Mouse (Mus musculus): ENCODE measurements around the gene Dpm2.

The Dpm2 gene

DNA sequence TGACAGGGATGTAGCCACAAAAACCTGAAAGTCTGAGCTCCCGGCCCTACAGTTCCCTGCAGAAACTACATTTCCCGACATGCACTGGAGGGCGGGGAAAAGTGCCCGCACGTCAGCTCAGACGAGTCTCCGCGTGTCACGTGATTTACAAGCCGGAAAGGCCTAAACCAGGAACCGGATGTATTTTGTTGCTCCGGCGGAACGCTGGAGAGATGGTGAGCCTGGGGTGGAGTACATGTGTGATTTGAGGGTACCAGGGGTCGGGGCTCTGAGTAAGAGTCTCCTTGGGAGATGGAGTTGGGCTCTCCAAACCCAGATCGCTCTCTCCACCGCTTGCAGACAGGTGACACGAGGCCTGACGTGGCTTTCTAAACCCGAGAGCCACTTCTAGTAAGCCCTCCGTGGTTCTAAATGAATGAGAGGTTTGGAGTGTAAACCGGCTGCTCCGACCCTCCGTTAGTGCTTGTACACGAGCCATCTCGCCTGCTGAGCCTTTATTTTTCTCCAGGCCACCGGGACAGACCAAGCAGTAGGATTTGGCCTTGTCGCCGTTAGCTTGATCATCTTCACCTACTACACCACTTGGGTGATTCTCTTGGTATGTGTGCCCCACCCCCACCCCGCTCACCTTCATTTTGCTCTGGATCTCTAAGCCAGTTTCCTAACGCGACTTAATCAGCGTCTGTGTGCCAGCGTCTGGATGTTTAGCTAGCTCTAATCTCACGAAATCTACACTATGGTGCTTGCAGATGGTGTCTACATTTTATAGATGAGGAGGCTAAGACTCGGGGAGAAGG lies at the start of gene Dpm2:
Gene Dpm2 (plus strand): TSS at position 161 of the 797 bp plus-strand sequence.
- peak; percentile 82 for DNase-seq (ENCODE audit: low spot score)

DNA sequence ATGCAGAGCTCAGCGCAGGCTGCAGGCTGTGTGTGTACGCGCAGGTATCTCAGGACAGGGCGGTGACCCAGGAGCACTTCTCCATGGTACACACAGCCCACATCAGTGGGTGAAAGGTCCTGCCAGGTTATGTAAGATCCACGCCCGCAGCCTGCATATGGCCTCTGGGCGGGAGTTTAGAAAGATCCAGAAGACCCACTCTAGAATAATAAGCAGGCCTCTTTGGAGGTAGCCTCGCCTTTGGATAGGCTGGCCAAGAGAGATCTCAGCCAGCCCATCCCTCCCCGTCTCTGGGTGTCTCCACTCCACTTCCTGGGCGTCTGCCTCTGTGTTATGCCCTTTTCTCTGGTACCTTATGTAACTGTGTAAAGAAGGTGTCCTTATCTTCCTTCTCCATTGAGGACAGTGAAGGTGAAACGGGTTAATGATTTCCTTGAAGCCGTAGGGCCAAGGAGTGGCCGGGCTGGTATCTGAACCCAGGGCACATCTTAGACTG lies 46.1 kb upstream of the Dpm2 start:
- no peak for DNase-seq (ENCODE audit: low spot score)

DNA sequence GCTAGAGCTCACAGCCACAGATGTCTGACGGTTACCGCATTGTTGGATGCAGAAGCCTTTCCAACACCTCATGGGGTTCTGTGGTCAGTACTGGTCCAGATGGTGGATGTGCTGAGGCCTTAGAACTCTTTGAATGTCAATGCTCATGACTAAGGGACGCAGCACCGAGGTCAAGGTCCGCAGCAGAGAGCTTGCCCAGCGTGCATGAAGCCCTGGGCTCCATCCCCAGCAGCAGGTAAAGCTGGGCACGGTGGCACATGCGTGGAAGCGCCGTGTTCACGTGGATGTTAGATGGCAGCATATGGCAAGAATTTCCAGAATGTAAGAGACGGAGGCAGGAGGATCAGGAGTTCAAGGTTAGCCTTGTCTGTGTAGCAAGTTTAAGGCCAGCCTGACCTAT lies 44.8 kb upstream of the Dpm2 start:
- no peak for DNase-seq (ENCODE audit: low spot score)

DNA sequence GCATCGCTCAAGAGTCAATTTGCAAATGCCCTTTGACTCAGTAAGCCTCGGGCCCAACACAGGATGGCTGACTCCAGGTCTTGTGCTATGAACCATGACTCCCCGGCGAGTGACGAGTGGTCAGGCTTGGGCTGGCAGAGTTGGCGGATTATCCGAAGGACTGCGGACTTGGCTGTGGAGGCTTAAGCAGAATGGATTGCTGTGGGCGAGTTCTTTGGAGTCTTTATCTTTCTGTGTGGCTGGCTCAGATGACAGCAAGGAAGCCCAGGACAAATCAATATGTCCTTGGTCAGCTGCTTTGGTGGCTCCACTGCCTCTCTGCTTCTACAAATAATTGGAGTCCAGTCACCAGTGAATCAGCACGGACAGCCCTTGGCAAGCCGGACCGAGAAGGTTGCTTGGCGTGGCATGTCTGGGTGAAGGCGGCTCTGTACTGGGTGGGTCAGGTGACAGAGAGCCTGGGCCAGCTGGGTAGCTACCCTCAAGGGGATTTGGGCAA lies 43.1 kb upstream of the Dpm2 start:
- DNase-seq (ENCODE audit: low spot score) = no peak

DNA sequence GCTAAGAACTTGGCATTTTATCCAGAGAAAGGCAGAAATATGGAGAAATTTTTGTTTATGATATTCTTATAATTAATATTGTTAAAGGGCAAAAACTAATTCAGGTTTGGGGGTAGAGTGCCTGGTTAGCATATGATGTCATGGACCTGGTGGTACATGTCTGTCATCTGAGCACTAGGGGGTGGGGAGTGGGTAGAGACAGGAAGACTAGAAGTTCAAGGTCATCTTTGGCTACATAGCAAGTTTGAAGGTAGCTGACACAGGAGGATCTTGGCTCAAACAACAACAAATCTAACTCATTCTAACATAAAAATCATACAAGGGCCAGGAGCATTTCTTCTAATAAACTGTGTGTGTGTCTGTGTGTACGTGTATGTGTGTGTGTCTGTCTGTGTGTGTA lies 42.3 kb upstream of the Dpm2 start:
- DNase-seq (ENCODE audit: low spot score) = no peak

DNA sequence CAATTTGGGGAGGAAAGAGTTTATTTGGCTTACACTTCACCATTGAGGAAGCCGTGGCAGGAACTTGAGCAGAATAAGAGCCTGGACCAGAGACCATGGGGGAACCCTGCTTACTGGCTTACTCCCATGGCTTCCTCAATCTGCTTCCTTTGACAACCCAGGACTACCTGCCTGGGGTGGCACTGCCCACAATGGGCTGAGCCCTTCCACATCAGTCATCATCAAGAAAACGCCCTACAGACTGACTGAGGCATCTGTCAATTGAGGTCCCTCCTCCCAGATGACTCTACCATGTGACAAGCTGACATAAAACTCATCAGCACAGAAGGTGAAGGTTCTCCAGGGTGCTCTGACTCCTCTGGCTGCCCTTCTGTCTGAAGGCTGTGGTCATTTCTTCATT lies 40.2 kb upstream of the Dpm2 start:
- no peak for DNase-seq (ENCODE audit: low spot score)

DNA sequence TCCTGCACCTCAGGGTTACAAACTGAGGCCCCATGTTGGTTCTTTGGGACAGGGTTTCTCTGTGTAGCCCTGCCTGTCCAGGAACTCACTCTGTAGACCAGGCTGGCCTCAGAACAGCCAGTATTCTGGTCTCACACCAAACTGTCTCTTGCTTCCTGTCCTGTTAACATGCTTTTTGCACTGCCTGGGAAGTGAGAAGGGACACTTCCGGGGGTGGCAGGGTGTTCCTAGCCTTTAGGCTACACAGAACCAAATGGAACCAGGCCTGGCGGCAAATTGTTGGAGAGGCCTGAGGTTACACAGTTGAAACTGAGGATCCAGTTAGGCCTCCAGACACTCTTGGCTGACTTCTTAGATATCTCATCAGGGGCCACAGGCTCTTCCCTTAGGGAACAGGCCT lies 37.5 kb upstream of the Dpm2 start:
- DNase-seq (ENCODE audit: low spot score) = no peak

DNA sequence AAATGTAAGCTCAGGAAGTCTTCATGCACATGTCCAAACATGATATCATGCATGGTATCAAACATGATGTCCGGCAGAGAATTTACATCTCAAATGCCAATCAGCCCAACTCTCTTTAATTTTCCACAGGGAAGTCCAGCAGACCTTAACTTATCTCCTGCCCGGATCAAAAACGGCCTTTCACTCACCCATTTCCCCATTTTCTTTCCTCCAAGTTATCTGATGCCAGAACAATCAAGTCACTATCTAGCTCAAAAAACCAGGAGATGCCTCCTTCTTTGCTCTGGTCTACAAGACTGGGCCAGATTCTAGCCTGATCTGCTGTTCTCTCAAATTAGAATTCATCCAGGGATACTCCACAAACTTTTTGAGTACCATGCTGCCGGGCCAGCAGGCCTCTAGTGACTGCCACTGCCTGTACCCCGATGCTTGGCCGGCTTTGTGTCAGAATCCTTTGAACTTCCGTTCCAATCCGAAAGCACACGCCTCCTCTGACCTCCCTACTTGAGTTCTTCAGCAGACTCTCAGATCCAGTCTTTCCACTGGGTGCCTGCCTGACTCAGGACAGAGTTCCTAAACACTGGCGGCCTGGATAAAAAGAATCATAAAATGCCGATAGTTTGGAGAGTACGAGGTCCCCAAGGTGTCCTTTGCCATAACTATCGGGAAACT lies 36.5 kb upstream of the Dpm2 start:
- no peak for DNase-seq (ENCODE audit: low spot score)

DNA sequence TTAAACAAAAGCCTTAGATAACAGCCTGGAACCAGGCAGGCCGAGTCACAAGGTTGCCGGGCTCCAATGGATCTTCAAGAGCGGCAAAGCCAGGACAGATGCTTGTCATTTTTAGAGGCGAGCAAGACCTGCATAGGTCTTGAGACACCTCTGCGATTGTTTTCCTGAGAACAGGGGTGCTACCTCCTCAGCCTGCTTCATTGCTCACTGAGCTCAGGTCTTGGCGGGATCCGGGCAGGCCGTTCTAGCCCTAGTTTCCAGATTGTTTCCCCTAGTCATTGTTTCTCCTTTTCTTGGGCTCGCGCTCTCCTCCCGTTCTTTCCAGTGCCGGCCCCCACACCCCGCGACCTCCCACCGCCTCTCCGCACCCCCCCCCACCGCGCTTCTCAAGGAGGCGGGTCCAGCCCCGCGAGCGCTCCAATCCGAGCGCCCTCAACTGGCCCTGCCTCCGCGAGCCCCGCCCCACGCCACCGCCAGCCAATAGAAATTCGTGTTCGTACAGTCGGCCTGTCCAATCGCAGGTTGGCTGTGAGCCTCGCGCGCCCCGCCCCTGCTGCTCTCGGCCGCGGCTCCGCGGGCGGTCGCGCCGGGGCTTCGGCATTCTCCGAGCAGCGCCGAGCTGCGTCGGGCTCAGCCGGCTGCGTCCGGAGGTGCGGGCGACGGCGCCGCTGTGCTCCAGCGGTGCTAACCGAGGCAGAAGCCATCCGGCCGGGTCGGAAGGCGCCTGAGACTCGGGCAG lies 35.8 kb upstream of the Dpm2 start, which contains the start of gene Fam102a:
Gene Fam102a (plus strand): TSS at position 600 of the 739 bp plus-strand sequence.
- DNase-seq (ENCODE audit: low spot score) = peak; percentile 94

DNA sequence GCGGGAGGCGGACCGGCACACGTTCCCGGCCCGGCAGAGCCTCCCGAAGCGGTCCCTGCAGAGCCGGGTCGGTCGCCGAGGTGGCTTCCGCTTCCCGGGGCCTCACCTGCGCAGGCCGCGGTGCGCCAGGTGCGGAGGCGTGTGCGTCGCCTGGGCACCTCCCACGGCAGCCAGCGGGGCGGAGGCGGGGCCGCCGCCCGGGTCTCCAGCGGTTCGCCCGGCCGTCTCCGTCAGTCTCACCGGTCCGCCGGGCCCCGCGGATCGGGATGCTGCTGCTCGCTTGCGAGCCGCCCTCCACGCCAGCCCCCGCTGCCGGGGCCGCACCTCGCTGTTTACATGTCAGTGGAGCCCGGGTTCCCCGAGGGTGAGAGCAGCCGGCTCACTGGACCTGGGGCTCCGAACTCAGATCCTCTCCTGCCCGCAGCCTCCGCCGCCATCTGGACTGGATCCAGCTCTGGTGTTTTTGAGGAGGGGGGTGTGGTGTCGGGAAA lies 35.1 kb upstream of the Dpm2 start:
- DNase-seq (ENCODE audit: low spot score) = no peak

DNA sequence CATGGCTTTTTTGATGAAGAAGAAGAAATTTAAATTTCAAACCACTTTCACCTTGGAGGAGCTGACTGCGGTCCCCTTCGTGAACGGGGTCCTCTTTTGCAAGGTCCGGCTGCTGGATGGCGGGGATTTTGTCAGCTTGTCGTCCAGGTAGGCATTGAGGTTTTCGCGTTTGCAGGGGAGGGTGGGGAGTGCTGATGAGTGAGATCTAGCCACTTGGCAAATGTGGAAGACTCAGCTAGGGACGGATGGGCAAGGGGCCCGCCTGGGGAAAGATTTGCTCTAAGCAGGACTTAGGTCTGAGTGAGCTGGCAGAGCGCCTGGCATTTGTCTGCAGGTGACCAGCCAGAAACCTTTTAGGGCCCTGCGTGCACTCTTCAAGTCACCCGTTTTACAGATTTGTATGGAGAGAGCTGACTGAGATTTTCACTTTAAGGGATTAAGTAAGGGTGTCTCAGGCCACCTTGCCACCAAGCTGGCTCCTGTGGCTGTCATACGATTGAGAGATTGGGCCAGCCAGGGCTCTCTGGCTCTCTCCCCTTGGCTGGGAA lies 34.5 kb upstream of the Dpm2 start:
- no peak for DNase-seq (ENCODE audit: low spot score)

DNA sequence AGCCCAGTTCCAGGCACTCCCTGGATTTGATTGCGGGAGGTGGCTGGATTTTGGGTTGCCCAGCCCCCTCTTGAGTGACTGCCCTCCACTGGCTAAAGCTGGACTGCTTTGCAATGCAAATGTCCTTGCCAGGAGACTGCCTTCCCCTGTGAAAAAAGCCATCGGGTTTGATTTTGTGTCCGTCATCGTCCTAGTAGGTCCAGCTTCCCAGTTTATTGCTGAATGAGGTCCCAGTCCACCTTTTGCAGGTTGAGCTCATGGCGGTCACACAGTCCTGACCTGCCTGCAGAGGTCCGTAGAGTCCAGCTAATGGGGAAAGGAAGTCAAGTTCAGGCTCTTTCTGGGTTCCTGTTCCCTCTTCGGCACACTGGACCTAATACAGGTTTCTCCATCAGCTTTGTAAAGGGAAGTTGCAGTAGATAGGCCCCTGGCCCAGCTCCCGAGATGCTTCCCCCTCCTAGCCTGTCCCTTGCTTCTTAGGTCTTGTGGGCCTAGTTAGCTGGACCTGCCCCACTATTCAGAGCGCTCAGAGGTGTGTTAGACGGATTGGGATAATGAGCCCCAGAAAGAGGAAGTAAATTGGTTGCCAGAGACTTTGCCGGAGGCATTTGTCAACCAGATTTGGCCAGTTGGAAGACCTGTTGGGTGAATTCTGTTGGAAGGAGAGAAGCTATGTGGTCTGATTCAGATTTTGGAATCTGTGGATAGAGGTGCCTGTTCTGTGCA lies 33.9 kb upstream of the Dpm2 start:
- no peak for DNase-seq (ENCODE audit: low spot score)

DNA sequence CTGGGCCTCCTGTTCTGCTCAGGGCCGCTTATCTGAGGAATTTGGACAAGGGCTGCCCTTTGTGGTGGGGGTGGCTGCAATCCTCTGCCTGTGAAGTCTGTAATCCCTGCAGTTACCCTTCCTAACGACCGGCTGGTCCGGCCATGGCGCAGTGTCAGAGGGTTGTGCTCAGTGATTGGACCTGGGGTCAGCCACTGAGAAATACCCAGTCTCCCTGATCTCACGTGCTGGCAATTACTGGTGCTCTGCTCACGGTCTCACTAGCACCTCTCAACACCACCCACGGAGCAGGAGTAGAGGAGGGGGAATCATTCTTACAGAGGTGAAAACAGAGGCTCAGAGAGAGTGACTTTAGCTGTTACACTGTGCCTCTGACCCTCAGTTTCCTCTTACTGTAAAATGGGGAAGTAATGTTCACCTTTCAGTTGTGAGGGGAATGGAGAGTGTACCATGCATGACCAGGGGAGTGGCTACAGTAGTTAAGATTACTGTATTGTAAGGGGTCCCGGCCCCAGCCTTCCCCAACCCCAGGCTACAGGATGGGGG lies 33.2 kb upstream of the Dpm2 start:
- no peak for DNase-seq (ENCODE audit: low spot score)

DNA sequence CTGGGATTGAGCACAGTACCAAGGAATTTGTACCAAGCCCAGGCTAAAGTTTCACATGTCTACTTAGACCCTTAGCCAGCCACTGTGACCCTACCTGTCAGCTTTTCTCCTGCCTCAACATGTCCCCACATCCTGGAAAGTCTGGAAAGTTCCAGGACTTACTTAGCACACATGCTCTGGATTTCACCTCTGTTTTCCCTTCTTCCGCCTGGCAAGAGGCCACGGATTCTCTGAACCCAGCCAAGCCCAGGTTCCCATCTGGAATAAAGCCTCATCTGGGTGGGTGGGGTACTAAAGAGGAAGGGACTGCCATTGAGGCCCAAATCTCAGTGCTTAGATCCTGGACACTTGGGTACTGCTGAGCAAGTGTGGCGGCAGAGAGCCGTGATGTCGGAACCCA lies 32.7 kb upstream of the Dpm2 start:
- DNase-seq (ENCODE audit: low spot score) = no peak

DNA sequence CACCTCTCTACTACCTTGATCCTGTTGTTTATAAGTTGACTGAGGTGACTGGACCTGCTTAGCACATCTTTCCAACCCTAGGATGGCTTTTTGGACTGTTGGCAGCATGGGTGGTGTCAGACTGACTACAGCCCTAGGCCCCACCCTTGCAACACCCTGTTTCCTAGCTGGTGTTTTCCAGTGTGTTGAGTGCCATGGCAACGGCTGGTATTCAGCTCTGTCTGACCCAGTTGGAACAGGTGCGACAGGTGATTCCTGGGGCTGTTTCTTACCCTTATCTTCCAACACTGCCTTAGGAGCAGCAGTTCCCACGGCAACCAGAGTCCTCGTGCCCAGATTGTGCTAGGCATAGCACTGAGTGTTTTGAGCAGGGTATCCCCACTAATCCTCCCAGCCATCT lies 32.2 kb upstream of the Dpm2 start:
- no peak for DNase-seq (ENCODE audit: low spot score)

DNA sequence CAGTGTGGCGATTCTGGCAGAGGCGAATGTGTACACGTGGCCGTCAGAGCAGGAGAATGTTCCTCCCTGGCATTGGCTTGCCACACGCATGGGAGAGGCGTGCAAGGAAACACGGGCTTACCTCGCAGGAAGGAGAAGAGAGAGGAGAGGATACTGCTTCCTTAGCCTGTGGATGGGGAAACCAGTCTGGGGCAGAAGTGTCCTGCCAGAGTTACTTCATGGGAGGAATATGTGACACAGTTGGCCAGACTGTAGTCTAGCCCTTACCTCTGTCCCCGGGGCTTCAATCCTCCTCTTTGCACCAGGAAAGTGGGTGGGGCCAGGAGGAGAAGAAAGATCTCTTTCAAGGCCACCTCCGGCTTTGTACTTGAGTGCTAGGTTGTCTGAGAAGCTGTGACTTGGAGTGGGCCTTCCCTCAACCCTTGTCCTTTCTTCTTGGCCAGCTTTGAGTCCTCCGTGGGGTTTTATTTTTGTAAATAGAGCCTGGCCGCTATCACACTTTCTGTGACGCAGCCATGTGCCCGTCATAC lies 31.1 kb upstream of the Dpm2 start:
- DNase-seq (ENCODE audit: low spot score) = no peak

DNA sequence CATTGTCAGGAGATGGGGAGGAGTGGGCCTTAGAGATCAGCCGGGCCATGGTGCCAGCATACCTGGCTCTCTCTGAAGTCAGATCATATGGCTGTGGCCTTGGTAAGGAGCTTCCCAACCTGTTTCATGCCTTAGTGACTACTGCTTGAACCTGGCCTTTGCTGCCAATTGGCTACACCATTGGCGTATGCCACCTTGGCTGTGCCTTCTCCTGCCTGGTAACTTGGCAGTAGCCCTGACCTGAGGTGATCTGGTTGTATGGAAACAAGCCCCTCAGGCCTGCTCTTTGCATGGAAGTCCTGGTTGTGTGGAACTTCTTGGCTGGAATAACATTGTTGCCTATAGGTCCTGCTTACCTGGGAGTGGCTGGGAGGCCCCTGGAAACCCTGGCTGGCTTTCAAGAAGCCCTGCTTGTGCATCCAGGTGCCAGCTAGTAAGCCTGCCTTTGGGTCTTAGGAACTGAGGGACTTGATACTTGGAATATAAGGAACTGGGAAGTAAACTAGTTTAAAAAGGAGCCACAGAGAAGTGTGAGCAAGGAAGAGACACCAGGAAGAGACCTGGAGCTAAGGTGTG lies 29.2 kb upstream of the Dpm2 start:
- no peak for DNase-seq (ENCODE audit: low spot score)

DNA sequence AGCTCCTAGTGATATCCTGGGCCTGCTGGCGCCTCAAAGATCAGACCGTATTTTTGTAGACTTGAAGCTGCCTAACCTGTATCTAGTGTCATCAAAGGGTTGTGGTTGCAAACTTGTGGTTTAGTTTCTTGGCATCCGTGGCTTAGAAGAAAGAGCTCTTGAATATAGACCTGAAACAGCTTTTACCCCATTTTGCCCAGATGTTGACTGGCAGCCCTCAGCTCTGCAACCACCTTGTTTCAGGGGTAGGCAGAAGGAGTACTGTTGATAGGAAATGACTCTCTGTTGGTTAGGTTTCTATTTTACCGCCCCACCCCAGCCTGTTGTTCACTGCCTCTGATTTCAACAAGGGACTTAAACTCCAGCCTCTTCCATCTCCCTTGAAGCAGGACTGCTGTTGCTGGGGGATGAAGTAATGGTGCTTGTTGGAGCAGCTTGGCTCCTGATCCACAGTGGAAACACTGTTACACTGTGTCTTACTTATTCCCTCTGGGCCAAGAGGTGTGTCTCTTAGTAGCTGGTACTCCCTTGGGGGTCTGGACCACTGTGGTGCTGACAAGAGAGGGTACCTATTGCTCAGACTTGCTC lies 28.6 kb upstream of the Dpm2 start:
- DNase-seq (ENCODE audit: low spot score) = no peak

DNA sequence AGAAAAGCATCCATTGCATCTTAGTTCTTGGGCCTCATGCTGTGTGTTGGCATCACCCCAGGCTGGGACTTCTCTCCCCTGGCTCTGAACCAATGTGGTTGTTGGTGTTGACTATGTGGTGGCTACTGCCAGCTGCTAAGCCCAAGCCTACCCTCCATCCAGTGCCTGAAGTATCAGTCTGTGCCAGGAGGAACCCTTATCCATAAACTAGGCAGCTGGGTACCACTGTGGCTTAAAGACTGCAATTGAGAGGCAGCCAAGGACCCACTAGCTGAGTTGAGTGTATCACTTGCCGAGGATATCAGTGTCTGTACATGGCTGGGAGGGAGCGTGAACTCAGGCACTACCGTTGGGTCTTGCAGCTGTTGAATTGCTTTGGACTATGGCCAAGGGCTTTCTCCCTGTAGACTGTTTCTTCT lies 27.6 kb upstream of the Dpm2 start:
- DNase-seq (ENCODE audit: low spot score) = no peak

DNA sequence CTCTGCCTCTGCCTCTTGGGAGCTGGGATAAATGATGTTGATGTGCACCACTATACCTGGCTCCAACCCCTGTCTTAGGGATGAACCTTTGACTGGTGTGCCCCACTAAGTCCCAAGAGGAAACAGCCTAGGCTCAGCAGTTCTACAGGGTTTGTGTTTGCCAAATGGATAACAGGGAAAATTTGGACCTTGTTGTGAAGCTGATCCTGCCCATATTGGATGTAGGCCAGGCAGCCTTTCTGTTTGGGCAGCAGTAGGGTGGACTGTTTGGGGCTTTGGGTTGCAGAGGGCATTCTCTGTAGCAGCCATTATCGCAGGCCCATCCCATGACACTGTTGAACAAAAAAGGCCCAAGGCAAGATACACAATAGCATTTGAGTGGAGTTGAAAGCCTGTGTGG lies 23.7 kb upstream of the Dpm2 start:
- DNase-seq (ENCODE audit: low spot score) = no peak
